Mouse (Mus musculus): ENCODE measurements at regions not wholly inside any gene's neighbourhood (a gene's known extent, or its start where the extent isn't known, plus 50 kb on each side); places are given as distances from the start of the nearest gene placed in this dataset.

GRCm38 (mm10) chr10:43777612-43778600 is 123.6 kb downstream of the Qrsl1 start:
- no peak for DNase-seq (ENCODE audit: extremely low read depth)
- no peak for TF ChIP-seq RAD21 (IDR thresholded peaks at IDR 0.05; ENCODE audit: low read depth, low read length)
- no peak for TF ChIP-seq PAX5 (IDR thresholded peaks at IDR 0.05; ENCODE audit: low read length)
- TF ChIP-seq CTCF (conservative IDR thresholded peaks at IDR 0.05 in 1 of 2, IDR thresholded peaks at IDR 0.05 in 1 of 2; ENCODE audit: low read depth in 2 of 2, low read length in 2 of 2), result no peak
- no peak for TF ChIP-seq ZC3H11A (IDR thresholded peaks at IDR 0.05; ENCODE audit: low read depth, low read length)
- TF ChIP-seq TCF12 (IDR thresholded peaks at IDR 0.05; ENCODE audit: low read depth, low read length), result no peak
- TF ChIP-seq MAZ (IDR thresholded peaks at IDR 0.05; ENCODE audit: low read depth, low read length), result no peak
- no peak for TF ChIP-seq CHD2 (IDR thresholded peaks at IDR 0.05; ENCODE audit: low read length)
- no peak for TF ChIP-seq POLR2A (IDR thresholded peaks at IDR 0.05; ENCODE audit: low read depth, low read length)
- no peak for TF ChIP-seq MXI1 (IDR thresholded peaks at IDR 0.05; ENCODE audit: low read depth, low read length)
- no peak for TF ChIP-seq HCFC1 (IDR thresholded peaks at IDR 0.05; ENCODE audit: low read depth, low read length)
- TF ChIP-seq SIN3A (IDR thresholded peaks at IDR 0.05; ENCODE audit: low read length), result no peak
- TF ChIP-seq UBTF (IDR thresholded peaks at IDR 0.05; ENCODE audit: low read depth, low read length), result no peak
- no peak for TF ChIP-seq ETS1 (conservative IDR thresholded peaks at IDR 0.05; ENCODE audit: low read depth, low read length)
- TF ChIP-seq KAT2A (IDR thresholded peaks at IDR 0.05; ENCODE audit: insufficient replicate concordance, low read length), result no peak
- TF ChIP-seq IRF4 (IDR thresholded peaks at IDR 0.05; ENCODE audit: low read depth, low read length), result no peak
- no peak for TF ChIP-seq GABPA (IDR thresholded peaks at IDR 0.05; ENCODE audit: insufficient replicate concordance, low read depth, low read length)
- TF ChIP-seq EP300 (IDR thresholded peaks at IDR 0.05; ENCODE audit: low read length), result no peak
- no peak for TF ChIP-seq NRF1 (IDR thresholded peaks at IDR 0.05; ENCODE audit: low read depth, low read length)
- no peak for TF ChIP-seq JUN (IDR thresholded peaks at IDR 0.05; ENCODE audit: insufficient read depth, low read depth, low read length)
- TF ChIP-seq RCOR1 (conservative IDR thresholded peaks at IDR 0.05; ENCODE audit: low read depth, low read length), result no peak
- H3K79me2 ChIP-seq (replicated peaks; ENCODE audit: control insufficient read depth, extremely low read depth, insufficient read depth, poor library complexity, severe bottlenecking), result no peaks in the 10 kb centered on the region
- H3K4me3 ChIP-seq (replicated peaks in 1 of 3; ENCODE audit: low read depth in 2 of 3, low read length in 2 of 3, poor library complexity in 1 of 3), result no peak overlapping the region
- no peak overlapping the region for H3K9ac ChIP-seq (ENCODE audit: insufficient read depth, low read depth)
- peaks cover 12% of the 10 kb centered on the region for H3K9me3 ChIP-seq (replicated peaks; ENCODE audit: low read length)
- H3K4me1 ChIP-seq (ENCODE audit: control insufficient read depth in 1 of 2, insufficient read depth in 2 of 2), result no peaks in the 10 kb centered on the region
- in situ Hi-C loops (cut with MboI; ENCODE audit: low pct_ligation_motif_present, low pct_unique_long_range_greater_than_20kb, low sequenced_read_pairs), result no loop called here
- dilution Hi-C loops (cut with MboI; ENCODE audit: extremely low pct_ligation_motif_present, extremely low pct_unique_long_range_greater_than_20kb, low sequenced_read_pairs), result no loop called here
- no peaks in the 10 kb centered on the region for H3K27me3 ChIP-seq (replicated peaks)
- no peak overlapping the region for H3K4me2 ChIP-seq (ENCODE audit: insufficient read depth, low read depth, poor library complexity, severe bottlenecking)
- no peak overlapping the region for H3K27ac ChIP-seq (ENCODE audit: insufficient read depth, low read depth)
- H3K36me3 ChIP-seq (replicated peaks in 1 of 2; ENCODE audit: control insufficient read depth in 1 of 2, insufficient read depth in 1 of 2, low read length in 1 of 2), result peaks cover 0 to 4% of the 10 kb centered on the region in 2 experiments
